Mouse (Mus musculus): ENCODE results near the gene Tspan14. TPM values are rescaled to one million over a fixed set of nuclear protein-coding genes. Genes with fewer than 3 reads are reported as not detected.

The Tspan14 gene
- polyA plus RNA-seq, 1 experiment from 2014 or later, result 104 TPM

DNA sequence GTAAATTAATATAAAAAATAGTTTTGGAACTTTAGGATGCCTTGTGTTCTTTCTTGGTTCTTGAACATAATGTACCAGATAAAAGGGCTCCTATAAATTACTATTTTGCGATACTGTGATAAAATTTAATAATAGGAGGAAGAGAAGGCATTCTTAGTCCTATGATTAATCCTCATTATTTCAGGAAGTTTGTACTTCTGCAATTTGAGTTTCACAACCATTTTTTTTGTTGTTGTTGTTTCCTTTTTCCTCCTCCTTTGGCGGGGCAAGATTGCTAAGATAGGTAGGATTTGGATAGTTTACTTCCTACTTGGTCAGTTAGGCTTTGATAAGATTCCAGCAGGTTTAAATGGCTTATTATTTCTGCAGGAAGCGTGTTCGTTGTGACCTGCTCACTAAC, 19.0 kb upstream of the Tspan14 start:
- WGBS, result 73% methylated on average over 4 of the region's 4 CpGs
- H3K4me2 ChIP-seq (ENCODE audit: low read depth, low read length), result no peak overlapping the region
- ATAC-seq (ENCODE audit: low read depth), result no peak
- H3K4me3 ChIP-seq (ENCODE audit: low read length), result no peak overlapping the region
- no peaks in the 10 kb centered on the region for H3K27me3 ChIP-seq (ENCODE audit: control insufficient read depth, insufficient read depth, low read depth, low read length)
- no peak overlapping the region for H3K9ac ChIP-seq (ENCODE audit: low read length)
- H3K9me3 ChIP-seq (ENCODE audit: control insufficient read depth, low read length), result no peaks in the 10 kb centered on the region
- no peaks in the 10 kb centered on the region for H3K4me1 ChIP-seq (replicated peaks; ENCODE audit: control insufficient read depth, insufficient read depth, low read length)
- no peak overlapping the region for H3K27ac ChIP-seq (ENCODE audit: low read length)
- no peaks in the 10 kb centered on the region for H3K36me3 ChIP-seq (ENCODE audit: control insufficient read depth, insufficient read depth, low read length)

DNA sequence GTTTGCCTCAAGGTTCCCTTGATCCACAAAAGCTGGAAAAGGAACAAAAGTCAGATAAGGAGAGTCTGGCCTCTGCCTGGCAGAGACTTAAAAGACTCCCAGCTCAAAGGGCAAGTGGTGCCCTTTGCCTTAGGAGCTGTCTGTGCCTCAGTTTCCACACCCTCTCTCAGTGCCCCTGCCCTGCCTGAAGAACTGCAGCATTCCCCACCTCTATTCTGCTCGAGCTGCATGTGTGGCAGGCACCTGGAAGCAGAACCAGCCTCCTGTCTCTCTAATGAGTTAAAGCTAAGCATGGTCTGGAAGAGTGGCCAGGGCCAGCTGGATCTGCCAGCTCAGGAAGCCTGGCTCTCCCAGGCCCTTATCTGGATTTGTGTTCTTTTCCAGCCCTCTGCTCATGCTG, 13.1 kb upstream of the Tspan14 start:
- H3K27ac ChIP-seq (ENCODE audit: low read length), result peak overlapping the region; percentile 1; the same call in 1 of the 2 replicates
- no peaks in the 10 kb centered on the region for H3K27me3 ChIP-seq (ENCODE audit: control insufficient read depth, insufficient read depth, low read depth, low read length)
- WGBS, result 40% methylated on average over 1 of the region's 1 CpGs
- ATAC-seq (ENCODE audit: low read depth), result 0 out of 2 replicates have a peak, but pooled peaks have one; percentile 6
- H3K4me2 ChIP-seq (ENCODE audit: low read depth, low read length), result no peak overlapping the region
- H3K9ac ChIP-seq (ENCODE audit: low read length), result peak overlapping the region; percentile 38; the same call in 1 of the 2 replicates
- no peak overlapping the region for H3K4me3 ChIP-seq (ENCODE audit: low read length)
- H3K9me3 ChIP-seq (ENCODE audit: control insufficient read depth, low read length), result no peaks in the 10 kb centered on the region
- H3K4me1 ChIP-seq (replicated peaks; ENCODE audit: control insufficient read depth, insufficient read depth, low read length), result peaks cover 5% of the 10 kb centered on the region; the same call in 1 of the 2 replicates
- no peaks in the 10 kb centered on the region for H3K36me3 ChIP-seq (ENCODE audit: control insufficient read depth, insufficient read depth, low read length)

DNA sequence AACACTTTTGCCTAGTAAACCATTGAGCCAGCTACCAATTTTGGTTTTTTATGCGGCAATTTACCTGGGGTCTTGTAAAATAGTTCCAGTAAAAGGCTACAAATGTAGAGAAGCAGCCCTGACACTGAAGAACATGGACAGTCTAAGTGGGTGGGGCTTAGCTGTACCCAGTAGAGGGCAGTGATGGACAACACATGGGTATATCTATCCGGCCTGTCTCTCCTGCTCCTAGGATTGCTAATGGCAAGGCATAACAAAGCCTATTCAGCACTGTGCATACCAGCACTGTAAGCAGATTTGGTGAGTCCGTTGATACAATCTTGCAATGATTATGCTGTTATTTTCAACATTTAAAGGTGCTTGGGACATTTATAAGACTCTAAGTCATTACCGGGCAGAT, 12.4 kb upstream of the Tspan14 start:
- Histone ChIP-seq H3K36me3 (ENCODE audit: control insufficient read depth, insufficient read depth, low read length) (no peaks in the 10 kb centered on the region), H3K4me1 (replicated peaks; ENCODE audit: control insufficient read depth, insufficient read depth, low read length) (peaks cover 5% of the 10 kb centered on the region; the same call in 1 of the 2 replicates), H3K9me3 (ENCODE audit: control insufficient read depth, low read length) (no peaks in the 10 kb centered on the region), H3K27me3 (ENCODE audit: control insufficient read depth, insufficient read depth, low read depth, low read length) (no peaks in the 10 kb centered on the region), H3K4me2 (ENCODE audit: low read depth, low read length) (no peak overlapping the region), H3K27ac (ENCODE audit: low read length) (no peak overlapping the region), H3K9ac (ENCODE audit: low read length) (no peak overlapping the region), H3K4me3 (ENCODE audit: low read length) (no peak overlapping the region)
- WGBS, result 45% methylated on average over 4 of the region's 4 CpGs
- ATAC-seq (ENCODE audit: low read depth), result peak; percentile 96

DNA sequence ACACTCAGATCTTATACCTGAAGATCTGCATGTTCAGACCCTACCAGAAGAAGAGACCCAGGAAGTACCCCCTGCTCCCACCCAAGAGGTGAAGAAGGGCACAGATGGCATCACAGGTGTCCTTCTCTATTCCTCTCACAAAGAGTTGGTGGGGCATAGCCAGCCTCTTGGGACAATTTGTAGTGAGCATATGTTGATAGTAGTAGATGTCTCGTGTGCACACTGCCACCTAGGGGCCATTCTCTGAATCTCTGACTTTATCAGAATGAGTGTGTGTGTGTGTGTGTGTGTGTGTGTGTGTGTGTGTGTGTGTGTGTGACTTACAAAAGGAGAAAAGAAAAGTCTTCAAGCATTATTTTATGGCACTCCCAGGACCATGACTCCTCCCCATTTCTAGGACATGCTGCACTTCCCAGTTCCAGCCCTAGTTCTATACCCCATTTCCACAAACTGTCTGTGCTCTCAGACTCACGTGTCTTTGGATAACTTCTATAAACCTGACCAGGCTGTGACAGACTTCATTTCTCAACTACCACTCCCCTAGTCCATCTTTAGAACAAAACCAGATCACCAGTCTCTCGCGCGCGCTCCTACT, 8.6 kb upstream of the Tspan14 start:
- H3K9me3 ChIP-seq (ENCODE audit: control insufficient read depth, low read length), result no peaks in the 10 kb centered on the region
- ATAC-seq (ENCODE audit: low read depth), result peak; percentile 40
- 74% methylated on average over 6 of the region's 6 CpGs for WGBS

DNA sequence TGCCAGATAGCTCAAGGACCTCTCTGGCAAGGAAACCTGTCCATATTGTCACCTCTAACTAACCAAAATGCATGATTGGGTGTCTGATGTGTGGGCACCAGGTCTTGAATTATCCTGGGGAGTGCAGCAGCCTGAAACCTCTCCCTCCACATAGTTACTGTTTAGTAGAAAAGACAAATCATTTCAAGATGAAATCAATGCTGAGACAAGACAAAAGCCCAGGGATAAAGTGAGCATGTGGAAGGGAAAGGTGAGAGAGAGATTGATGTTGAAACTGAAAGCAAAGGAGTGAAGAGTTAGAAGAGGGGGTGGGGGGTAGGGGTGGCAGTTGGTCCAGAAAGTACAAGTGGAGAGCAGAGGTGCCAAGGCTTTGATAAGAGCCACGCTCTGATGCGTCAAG, 1.4 kb upstream of the Tspan14 start:
- H3K4me2 ChIP-seq (ENCODE audit: low read depth, low read length), result peak overlapping the region; percentile 56
- WGBS, result 65% methylated on average over 2 of the region's 2 CpGs
- ATAC-seq (ENCODE audit: low read depth), result no peak
- H3K27ac ChIP-seq (ENCODE audit: low read length), result no peak overlapping the region
- H3K36me3 ChIP-seq (ENCODE audit: control insufficient read depth, insufficient read depth, low read length), result no peaks in the 10 kb centered on the region
- peaks cover 19% of the 10 kb centered on the region for H3K4me1 ChIP-seq (replicated peaks; ENCODE audit: control insufficient read depth, insufficient read depth, low read length)
- H3K9me3 ChIP-seq (ENCODE audit: control insufficient read depth, low read length), result no peaks in the 10 kb centered on the region
- no peak overlapping the region; the same call in 1 of the 2 replicates for H3K4me3 ChIP-seq (ENCODE audit: low read length)
- H3K27me3 ChIP-seq (ENCODE audit: control insufficient read depth, insufficient read depth, low read depth, low read length), result no peaks in the 10 kb centered on the region
- H3K9ac ChIP-seq (ENCODE audit: low read length), result no peak overlapping the region

More for the DNA sequence above, 8.6 kb upstream of the Tspan14 start:
- Histone ChIP-seq H3K4me1 (replicated peaks; ENCODE audit: control insufficient read depth, insufficient read depth, low read length) (peaks cover 5% of the 10 kb centered on the region; the same call in 1 of the 2 replicates), H3K4me2 (ENCODE audit: low read depth, low read length) (no peak overlapping the region), H3K27ac (ENCODE audit: low read length) (no peak overlapping the region), H3K27me3 (ENCODE audit: control insufficient read depth, insufficient read depth, low read depth, low read length) (no peaks in the 10 kb centered on the region), H3K9ac (ENCODE audit: low read length) (no peak overlapping the region), H3K36me3 (ENCODE audit: control insufficient read depth, insufficient read depth, low read length) (no peaks in the 10 kb centered on the region), H3K4me3 (ENCODE audit: low read length) (no peak overlapping the region)

DNA sequence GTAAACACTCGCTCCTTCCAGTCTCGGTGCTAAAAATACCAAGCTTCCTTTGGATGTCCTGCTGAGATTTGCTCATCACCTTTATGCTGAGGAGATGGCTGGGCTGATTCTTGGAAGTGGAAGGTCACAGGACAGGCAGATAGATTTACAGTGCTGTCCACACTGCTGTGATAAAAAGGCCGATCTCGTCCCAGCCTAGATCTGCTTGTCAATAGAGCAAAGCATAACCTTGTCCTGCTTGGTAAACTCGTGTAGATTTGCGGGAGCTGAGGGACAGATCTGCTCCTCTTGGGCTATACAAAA, 942 bp upstream of the Tspan14 start:
- H3K36me3 ChIP-seq (ENCODE audit: control insufficient read depth, insufficient read depth, low read length), result no peaks in the 10 kb centered on the region
- H3K9ac ChIP-seq (ENCODE audit: low read length), result peak overlapping the region; percentile 75
- peak overlapping the region; percentile 56 for H3K4me2 ChIP-seq (ENCODE audit: low read depth, low read length)
- peaks cover 22% of the 10 kb centered on the region for H3K4me1 ChIP-seq (replicated peaks; ENCODE audit: control insufficient read depth, insufficient read depth, low read length)
- no peak for ATAC-seq (ENCODE audit: low read depth)
- peak overlapping the region; percentile 60 for H3K4me3 ChIP-seq (ENCODE audit: low read length)
- 4% methylated on average over 6 of the region's 6 CpGs for WGBS
- peak overlapping the region; percentile 88; the same call in 1 of the 2 replicates for H3K27ac ChIP-seq (ENCODE audit: low read length)
- H3K9me3 ChIP-seq (ENCODE audit: control insufficient read depth, low read length), result no peaks in the 10 kb centered on the region
- no peaks in the 10 kb centered on the region for H3K27me3 ChIP-seq (ENCODE audit: control insufficient read depth, insufficient read depth, low read depth, low read length)

DNA sequence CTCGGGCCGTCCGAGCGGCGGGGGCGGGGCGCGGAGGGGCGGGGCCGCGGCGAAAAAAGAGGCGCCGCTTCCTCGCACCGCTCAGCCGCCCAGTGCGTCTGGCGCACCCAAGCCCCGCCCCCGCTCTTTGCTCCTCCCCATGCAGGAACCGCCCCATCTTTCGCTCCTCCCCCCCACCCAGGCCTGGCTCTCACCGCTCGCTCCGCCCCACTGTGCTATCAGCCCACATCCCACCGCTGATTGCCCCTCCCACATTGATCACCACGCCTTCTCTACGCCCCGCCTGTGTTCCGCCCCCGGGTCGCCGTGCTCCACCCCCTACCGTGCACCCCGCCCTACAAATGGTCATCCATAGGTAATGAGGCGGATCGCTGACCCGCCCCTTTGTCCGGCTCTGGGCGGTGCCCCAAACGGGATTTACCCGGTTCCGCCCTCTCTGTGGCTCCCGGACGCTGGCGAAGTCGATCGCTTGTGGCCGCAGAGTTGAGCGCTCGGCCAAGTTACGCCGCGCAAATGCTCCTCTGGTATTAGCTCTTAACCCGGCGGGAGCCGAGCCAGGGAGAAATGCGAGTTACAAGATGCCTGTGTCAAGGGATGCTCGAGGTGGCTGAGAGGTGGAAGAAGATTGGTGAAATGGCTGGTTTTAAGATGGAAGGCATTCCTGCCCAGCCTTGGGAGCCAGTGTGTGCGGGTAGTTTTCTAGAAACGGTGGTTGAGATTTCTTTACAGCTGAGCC, 423 bp upstream of the Tspan14 start:
- Histone ChIP-seq H3K27ac (ENCODE audit: low read length) (peak overlapping the region; percentile 94), H3K4me2 (ENCODE audit: low read depth, low read length) (peak overlapping the region; percentile 84), H3K4me3 (ENCODE audit: low read length) (peak overlapping the region; percentile 85), H3K36me3 (ENCODE audit: control insufficient read depth, insufficient read depth, low read length) (no peaks in the 10 kb centered on the region), H3K9me3 (ENCODE audit: control insufficient read depth, low read length) (no peaks in the 10 kb centered on the region), H3K9ac (ENCODE audit: low read length) (peak overlapping the region; percentile 95), H3K4me1 (replicated peaks; ENCODE audit: control insufficient read depth, insufficient read depth, low read length) (peaks cover 28% of the 10 kb centered on the region), H3K27me3 (ENCODE audit: control insufficient read depth, insufficient read depth, low read depth, low read length) (no peaks in the 10 kb centered on the region)
- under 1% methylated on average over 46 of the region's 62 CpGs for WGBS
- ATAC-seq (ENCODE audit: low read depth), result peak; percentile 93

DNA sequence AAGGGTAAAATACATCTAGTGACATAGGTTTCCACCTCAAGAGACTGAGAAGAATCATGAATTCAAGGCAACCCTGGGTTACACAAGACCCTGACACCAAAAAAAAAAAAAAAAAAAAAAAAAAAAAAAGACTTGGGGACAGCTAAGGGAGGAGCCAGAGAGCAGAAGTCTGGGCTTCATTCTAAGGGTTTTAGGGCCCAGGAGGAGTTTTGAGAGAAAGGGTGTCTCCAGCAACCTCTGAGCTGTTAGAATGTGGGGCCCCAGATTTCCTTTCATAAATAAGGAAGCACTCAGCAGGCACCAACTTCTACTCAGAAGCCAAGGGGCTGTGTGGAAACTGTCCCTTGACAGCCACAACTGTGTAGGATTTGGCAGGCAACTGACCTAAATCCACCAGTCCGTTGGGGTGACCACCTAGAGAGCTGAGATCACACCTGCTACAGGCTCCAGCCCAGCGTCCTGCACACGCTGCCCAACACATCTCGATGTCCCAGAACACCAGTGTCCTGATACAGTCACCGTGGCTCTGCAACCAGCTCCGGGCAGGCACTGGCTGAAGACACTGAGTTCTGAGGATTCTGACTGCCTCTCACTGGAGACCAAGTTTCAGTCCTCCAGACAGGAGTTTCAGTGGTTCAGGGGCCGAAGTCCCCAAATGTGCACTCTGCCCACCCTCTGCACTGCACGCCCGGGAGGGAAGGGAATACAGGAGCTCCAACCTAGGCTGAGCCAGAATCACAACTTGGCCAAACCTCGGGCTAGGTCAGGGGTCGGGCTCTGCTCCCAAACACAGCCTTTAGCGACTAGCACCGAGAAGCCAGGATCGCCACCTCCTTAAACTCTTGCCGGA, 875 bp downstream of the Tspan14 start:
- no peaks in the 10 kb centered on the region for H3K36me3 ChIP-seq (ENCODE audit: control insufficient read depth, insufficient read depth, low read length)
- peak overlapping the region; percentile 94 for H3K27ac ChIP-seq (ENCODE audit: low read length)
- no peak for ATAC-seq (ENCODE audit: low read depth)
- H3K9me3 ChIP-seq (ENCODE audit: control insufficient read depth, low read length), result no peaks in the 10 kb centered on the region
- peak overlapping the region; percentile 84 for H3K4me2 ChIP-seq (ENCODE audit: low read depth, low read length)
- WGBS, result under 1% methylated on average over 15 of the region's 15 CpGs
- H3K27me3 ChIP-seq (ENCODE audit: control insufficient read depth, insufficient read depth, low read depth, low read length), result no peaks in the 10 kb centered on the region
- H3K9ac ChIP-seq (ENCODE audit: low read length), result peak overlapping the region; percentile 95
- H3K4me1 ChIP-seq (replicated peaks; ENCODE audit: control insufficient read depth, insufficient read depth, low read length), result peaks cover 32% of the 10 kb centered on the region
- H3K4me3 ChIP-seq (ENCODE audit: low read length), result peak overlapping the region; percentile 85

DNA sequence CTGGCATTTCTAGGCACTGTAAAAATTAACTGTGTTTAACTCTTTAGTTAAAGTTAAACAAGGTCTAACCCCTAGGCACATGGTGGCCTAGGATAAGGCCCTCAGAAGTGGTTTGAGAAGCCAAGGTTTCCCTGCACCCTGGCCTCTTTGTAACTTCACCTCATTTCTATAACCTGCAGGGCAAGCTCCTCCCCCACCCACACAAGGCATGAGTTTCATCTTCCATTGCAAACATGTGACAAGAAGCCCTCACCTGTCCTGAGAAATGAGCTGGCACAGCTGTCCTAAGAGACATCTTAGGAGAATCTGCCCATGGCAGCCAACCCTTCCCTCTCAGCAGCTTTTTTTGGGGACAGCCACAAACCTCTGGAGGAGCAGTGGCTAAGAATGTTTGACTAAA, 1.7 kb downstream of the Tspan14 start:
- Histone ChIP-seq H3K27ac (ENCODE audit: low read length) (no peak overlapping the region), H3K9ac (ENCODE audit: low read length) (peak overlapping the region; percentile 95), H3K9me3 (ENCODE audit: control insufficient read depth, low read length) (no peaks in the 10 kb centered on the region), H3K27me3 (ENCODE audit: control insufficient read depth, insufficient read depth, low read depth, low read length) (no peaks in the 10 kb centered on the region), H3K4me3 (ENCODE audit: low read length) (peak overlapping the region; percentile 85), H3K4me2 (ENCODE audit: low read depth, low read length) (peak overlapping the region; percentile 84), H3K4me1 (replicated peaks; ENCODE audit: control insufficient read depth, insufficient read depth, low read length) (peaks cover 39% of the 10 kb centered on the region), H3K36me3 (ENCODE audit: control insufficient read depth, insufficient read depth, low read length) (no peaks in the 10 kb centered on the region)
- no peak for ATAC-seq (ENCODE audit: low read depth)
